Mouse (Mus musculus): ENCODE results near the gene Top3a. TPM values are rescaled to one million over a fixed set of nuclear protein-coding genes. Genes with fewer than 3 reads are reported as not detected.

Top3a gene
- polyA plus RNA-seq, 1 experiment from 2014 or later = 8.9 TPM

GRCm38 (mm10) chr11:60707672-60708071, 69.5 kb downstream of the Top3a start:
- no peak overlapping the region for H3K9ac ChIP-seq
- H3K4me2 ChIP-seq = no peak overlapping the region
- 78% methylated on average over 3 of the region's 3 CpGs for WGBS
- H3K4me1 ChIP-seq (replicated peaks) = peaks cover 24% of the 10 kb centered on the region
- ATAC-seq (ENCODE audit: low FRiP score, low read depth) = no peak
- H3K27ac ChIP-seq (replicated peaks) = no peak overlapping the region
- H3K9me3 ChIP-seq = no peaks in the 10 kb centered on the region
- no peak overlapping the region for H3K4me3 ChIP-seq
- no peaks in the 10 kb centered on the region for H3K27me3 ChIP-seq
- peaks cover 70% of the 10 kb centered on the region for H3K36me3 ChIP-seq

- no peaks in the 10 kb centered on the region for H3K27me3 ChIP-seq
- 88% methylated on average over 14 of the region's 14 CpGs for WGBS
- H3K36me3 ChIP-seq = peaks cover 63% of the 10 kb centered on the region
- H3K9me3 ChIP-seq = no peaks in the 10 kb centered on the region
- no peak overlapping the region for H3K27ac ChIP-seq (replicated peaks)
- H3K4me2 ChIP-seq = no peak overlapping the region
- H3K4me1 ChIP-seq (replicated peaks) = peaks cover 32% of the 10 kb centered on the region
- no peak overlapping the region for H3K4me3 ChIP-seq
- H3K9ac ChIP-seq = no peak overlapping the region
- ATAC-seq (ENCODE audit: low FRiP score, low read depth) = no peak
Observed at GRCm38 (mm10) chr11:60706696-60707480, 70.3 kb downstream of the Top3a start.

DNA sequence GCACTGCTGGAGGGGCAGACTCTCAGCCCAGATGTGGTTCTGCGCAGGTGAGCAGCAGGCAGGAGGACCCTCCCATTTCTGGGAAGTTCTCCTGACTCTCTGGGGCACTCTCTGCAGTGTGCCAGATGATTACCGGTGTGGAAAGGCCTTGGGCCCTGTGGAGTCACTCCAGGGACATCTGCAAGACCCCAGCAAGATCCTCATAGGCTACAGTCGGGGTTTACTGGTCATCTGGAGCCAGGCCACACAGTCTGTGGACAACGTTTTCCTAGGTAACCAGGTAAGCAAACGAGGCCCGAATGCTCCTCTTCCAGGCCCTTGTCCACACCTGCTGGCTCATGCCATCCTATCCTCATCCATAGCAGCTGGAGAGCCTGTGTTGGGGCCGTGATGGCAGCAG, 71.1 kb downstream of the Top3a start:
- peaks cover 55% of the 10 kb centered on the region for H3K36me3 ChIP-seq
- 89% methylated on average over 7 of the region's 7 CpGs for WGBS
- no peak for ATAC-seq (ENCODE audit: low FRiP score, low read depth)
- H3K27ac ChIP-seq (replicated peaks) = no peak overlapping the region
- H3K9me3 ChIP-seq = no peaks in the 10 kb centered on the region
- no peak overlapping the region for H3K4me2 ChIP-seq
- H3K27me3 ChIP-seq = no peaks in the 10 kb centered on the region
- H3K4me1 ChIP-seq (replicated peaks) = peaks cover 40% of the 10 kb centered on the region
- H3K4me3 ChIP-seq = no peak overlapping the region
- no peak overlapping the region for H3K9ac ChIP-seq

- no peaks in the 10 kb centered on the region for H3K9me3 ChIP-seq
- peaks cover 48% of the 10 kb centered on the region for H3K4me1 ChIP-seq (replicated peaks)
- H3K27me3 ChIP-seq = no peaks in the 10 kb centered on the region
- H3K4me2 ChIP-seq = no peak overlapping the region
- 93% methylated on average over 3 of the region's 3 CpGs for WGBS
- no peak for ATAC-seq (ENCODE audit: low FRiP score, low read depth)
- no peak overlapping the region for H3K27ac ChIP-seq (replicated peaks)
- no peak overlapping the region for H3K9ac ChIP-seq
- H3K4me3 ChIP-seq = no peak overlapping the region
- H3K36me3 ChIP-seq = peaks cover 48% of the 10 kb centered on the region
Observed at GRCm38 (mm10) chr11:60705255-60705654, 71.9 kb downstream of the Top3a start.

- H3K27me3 ChIP-seq = no peaks in the 10 kb centered on the region
- H3K4me2 ChIP-seq = no peak overlapping the region
- ATAC-seq (ENCODE audit: low FRiP score, low read depth) = no peak
- peaks cover 50% of the 10 kb centered on the region for H3K4me1 ChIP-seq (replicated peaks)
- WGBS = 92% methylated on average over 19 of the region's 19 CpGs
- no peak overlapping the region for H3K4me3 ChIP-seq
- H3K9ac ChIP-seq = no peak overlapping the region
- no peak overlapping the region for H3K27ac ChIP-seq (replicated peaks)
- no peaks in the 10 kb centered on the region for H3K9me3 ChIP-seq
- peaks cover 38% of the 10 kb centered on the region for H3K36me3 ChIP-seq
Observed at GRCm38 (mm10) chr11:60704023-60704880, 72.9 kb downstream of the Top3a start.

DNA sequence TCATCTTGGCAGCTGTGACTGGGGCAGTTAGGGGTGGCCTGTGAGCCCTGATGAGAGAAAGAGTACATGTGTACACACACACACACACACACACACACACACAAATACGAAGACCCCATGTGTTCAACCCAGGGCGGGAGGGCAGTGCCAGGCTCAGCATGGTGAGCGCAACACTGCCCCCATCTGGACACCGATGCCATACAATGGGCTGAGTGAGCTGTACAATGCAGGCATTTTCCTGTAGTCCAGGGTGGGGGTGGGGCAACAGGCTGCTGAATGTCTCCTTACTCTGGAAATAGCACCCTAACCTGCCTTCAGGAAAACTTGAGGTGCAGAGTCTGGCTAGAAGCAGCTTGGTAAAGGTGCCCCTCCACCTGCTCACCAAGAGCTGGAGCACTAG, 74.0 kb downstream of the Top3a start:
- H3K9me3 ChIP-seq = no peaks in the 10 kb centered on the region
- H3K27me3 ChIP-seq = no peaks in the 10 kb centered on the region
- no peak overlapping the region for H3K4me2 ChIP-seq
- no peak overlapping the region for H3K27ac ChIP-seq (replicated peaks)
- H3K36me3 ChIP-seq = peaks cover 27% of the 10 kb centered on the region
- no peak overlapping the region for H3K4me3 ChIP-seq
- H3K4me1 ChIP-seq (replicated peaks) = peaks cover 60% of the 10 kb centered on the region
- H3K9ac ChIP-seq = no peak overlapping the region
- 12% methylated on average over 4 of the region's 4 CpGs for WGBS
- no peak for ATAC-seq (ENCODE audit: low FRiP score, low read depth)

DNA sequence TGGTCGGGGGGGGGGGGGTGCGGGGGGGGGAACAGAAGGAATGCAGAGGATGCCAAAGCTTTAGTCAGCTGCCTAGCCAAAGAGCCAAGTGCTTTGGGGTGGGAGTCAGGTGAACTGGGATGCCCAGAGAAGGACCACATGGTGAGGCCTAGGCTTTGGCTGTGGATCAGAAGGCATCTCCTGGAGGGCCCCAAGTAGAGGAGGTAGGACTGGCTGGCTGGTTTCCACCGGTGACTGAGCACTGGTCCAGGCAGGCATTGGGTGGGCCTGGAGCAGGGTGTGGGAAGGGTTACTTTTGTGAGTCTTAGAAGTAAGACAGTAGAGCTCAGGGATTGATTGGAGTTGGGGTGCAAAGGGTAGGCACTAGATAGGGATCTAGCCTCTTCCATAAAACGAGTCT, 75.6 kb downstream of the Top3a start:
- H3K4me2 ChIP-seq = peak overlapping the region; percentile 32; the same call in 1 of the 2 replicates
- H3K27me3 ChIP-seq = no peaks in the 10 kb centered on the region
- peaks cover 12% of the 10 kb centered on the region for H3K36me3 ChIP-seq
- no peak overlapping the region for H3K4me3 ChIP-seq
- no peak for ATAC-seq (ENCODE audit: low FRiP score, low read depth)
- H3K27ac ChIP-seq (replicated peaks) = no peak overlapping the region
- H3K9ac ChIP-seq = no peak overlapping the region
- 88% methylated on average over 2 of the region's 4 CpGs for WGBS
- H3K4me1 ChIP-seq (replicated peaks) = peaks cover 60% of the 10 kb centered on the region
- no peaks in the 10 kb centered on the region for H3K9me3 ChIP-seq

DNA sequence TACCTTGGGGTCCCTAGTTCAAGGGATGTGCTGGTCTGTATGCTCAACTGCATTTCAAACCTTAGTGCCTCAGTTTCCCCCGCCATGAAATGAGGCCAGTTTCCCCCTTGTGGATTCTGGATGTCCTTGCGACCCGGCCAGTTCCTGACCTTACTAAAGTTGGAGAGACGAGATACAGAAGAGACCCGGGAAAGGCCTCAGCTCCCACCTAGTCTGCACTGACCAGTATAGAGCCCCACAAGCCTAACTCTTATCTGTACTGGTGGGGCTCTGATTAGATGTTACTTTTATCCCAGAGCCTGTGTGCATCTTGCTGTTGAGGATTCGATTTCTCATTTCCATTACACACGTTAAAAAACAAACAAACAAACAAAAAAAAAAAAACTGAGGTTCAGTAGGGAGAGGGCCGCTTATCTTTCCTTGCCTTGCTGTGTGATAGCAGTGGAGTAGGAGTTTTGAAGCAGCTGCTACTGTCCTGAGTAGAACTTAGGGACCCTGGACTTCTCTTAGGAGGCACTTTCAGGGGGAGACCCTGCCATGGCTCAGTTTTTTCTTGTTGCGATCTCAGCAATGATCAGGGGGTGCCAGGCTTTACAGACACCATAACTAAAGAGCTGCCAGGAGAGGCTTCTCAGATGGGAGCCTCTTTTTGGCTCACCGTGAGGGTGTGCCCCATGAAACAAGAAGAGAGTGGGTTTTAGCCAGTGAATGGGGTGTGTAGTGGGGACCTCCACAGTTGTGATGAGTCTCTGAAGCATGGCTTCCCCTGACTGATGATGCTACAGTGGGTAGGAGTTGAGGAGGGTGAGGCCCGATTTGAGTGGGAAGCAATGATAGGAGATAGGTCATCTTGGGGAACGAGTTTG, 76.6 kb downstream of the Top3a start:
- Histone ChIP-seq H3K36me3 (0 out of 2 replicates have a peak, but pooled peaks cover 2% of the 10 kb centered on the region), H3K4me1 (replicated peaks) (peaks cover 57% of the 10 kb centered on the region), H3K27ac (replicated peaks) (peak overlapping the region; percentile 91), H3K4me3 (peak overlapping the region; percentile 96), H3K27me3 (no peaks in the 10 kb centered on the region), H3K9me3 (no peaks in the 10 kb centered on the region), H3K9ac (peak overlapping the region; percentile 94), H3K4me2 (peak overlapping the region; percentile 93)
- WGBS = 19% methylated on average over 12 of the region's 12 CpGs
- ATAC-seq (ENCODE audit: low FRiP score, low read depth) = no peak

GRCm38 (mm10) chr11:60699524-60700075, 77.6 kb downstream of the Top3a start, which contains the start of gene Llgl1:
TSS of gene Llgl1 (plus strand) at chr11:60699723.
- Histone ChIP-seq H3K27ac (replicated peaks) (peak within 1 kb of the TSS; percentile 91), H3K36me3 (no peaks in the 10 kb centered on the region), H3K9me3 (no peaks in the 10 kb centered on the region), H3K9ac (peak within 1 kb of the TSS; percentile 94), H3K27me3 (no peaks in the 10 kb centered on the region), H3K4me3 (peak within 1 kb of the TSS; percentile 96), H3K4me2 (peak within 1 kb of the TSS; percentile 93), H3K4me1 (replicated peaks) (peaks cover 50% of the 10 kb centered on the region)
- peak; percentile 90 for ATAC-seq (ENCODE audit: low FRiP score, low read depth)
- WGBS = under 1% methylated on average over 57 of the region's 73 CpGs

DNA sequence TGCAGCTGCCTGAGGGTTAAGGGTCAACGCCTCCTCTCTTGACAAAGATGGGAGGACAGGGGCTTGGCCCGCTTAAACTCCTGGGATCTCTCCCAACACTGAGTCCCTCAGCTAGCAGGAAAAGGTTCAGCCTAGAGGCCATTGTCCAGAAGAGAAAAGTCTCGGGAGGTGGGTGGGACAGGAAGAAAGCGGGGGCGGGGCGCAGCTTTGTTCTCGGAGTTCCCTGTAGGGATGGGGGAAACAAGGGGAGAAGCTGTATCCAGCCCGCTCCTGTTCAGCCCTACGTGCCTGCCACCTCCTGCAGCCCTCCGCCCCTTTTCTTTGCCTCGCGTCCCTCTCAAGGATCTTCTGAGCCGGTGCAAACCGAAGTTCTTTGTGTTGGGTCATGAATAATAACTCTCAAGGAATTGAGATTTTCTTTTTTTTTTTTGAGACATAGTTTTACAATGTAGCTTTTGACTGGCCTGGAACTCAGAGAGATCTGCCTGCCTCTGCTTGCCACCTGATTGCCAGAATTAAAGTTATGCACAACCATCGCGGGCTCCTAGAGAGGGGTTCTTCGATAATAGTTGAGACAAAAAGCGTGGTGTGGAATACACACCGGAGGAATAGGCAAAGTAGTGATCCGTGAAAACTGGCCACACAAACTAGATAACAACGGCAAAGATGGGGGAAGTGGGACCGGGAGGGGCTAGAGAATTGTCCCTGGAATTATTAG, 78.2 kb downstream of the Top3a start:
- peak; percentile 48 for ATAC-seq (ENCODE audit: low FRiP score, low read depth)

DNA sequence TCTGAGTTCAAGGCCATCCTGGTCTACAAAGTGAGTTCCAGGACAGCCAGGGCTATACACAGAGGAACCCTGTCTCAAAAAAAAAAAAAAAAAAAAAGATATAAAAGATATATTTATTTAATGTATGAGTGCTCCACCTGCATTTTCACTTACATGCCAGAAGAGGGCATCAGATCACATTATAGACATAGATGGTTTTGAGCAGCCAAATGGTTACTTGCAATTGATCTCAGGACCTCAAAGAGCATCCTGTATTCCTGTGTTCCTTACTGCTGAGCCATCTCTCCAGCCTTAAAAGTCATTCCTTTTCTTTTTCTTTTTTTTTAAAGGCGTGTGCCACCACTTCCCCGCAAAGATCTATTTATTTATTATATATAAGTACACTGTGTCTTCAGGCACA, 79.6 kb downstream of the Top3a start:
- ATAC-seq (ENCODE audit: low FRiP score, low read depth) = no peak
- Histone ChIP-seq H3K27ac (replicated peaks) (no peak overlapping the region), H3K27me3 (no peaks in the 10 kb centered on the region), H3K9me3 (no peaks in the 10 kb centered on the region), H3K4me1 (replicated peaks) (peaks cover 35% of the 10 kb centered on the region), H3K36me3 (no peaks in the 10 kb centered on the region), H3K4me3 (no peak overlapping the region), H3K4me2 (no peak overlapping the region), H3K9ac (no peak overlapping the region)
- WGBS = 71% methylated on average over 2 of the region's 2 CpGs

More for the DNA sequence above, 78.2 kb downstream of the Top3a start:
- no peaks in the 10 kb centered on the region for H3K36me3 ChIP-seq
- H3K27me3 ChIP-seq = no peaks in the 10 kb centered on the region
- H3K27ac ChIP-seq (replicated peaks) = peak overlapping the region; percentile 91
- peak overlapping the region; percentile 93 for H3K4me2 ChIP-seq
- WGBS = under 1% methylated on average over 20 of the region's 22 CpGs
- peaks cover 49% of the 10 kb centered on the region for H3K4me1 ChIP-seq (replicated peaks)
- H3K4me3 ChIP-seq = peak overlapping the region; percentile 96
- no peaks in the 10 kb centered on the region for H3K9me3 ChIP-seq
- H3K9ac ChIP-seq = peak overlapping the region; percentile 38
